In the genomic region with DNA sequence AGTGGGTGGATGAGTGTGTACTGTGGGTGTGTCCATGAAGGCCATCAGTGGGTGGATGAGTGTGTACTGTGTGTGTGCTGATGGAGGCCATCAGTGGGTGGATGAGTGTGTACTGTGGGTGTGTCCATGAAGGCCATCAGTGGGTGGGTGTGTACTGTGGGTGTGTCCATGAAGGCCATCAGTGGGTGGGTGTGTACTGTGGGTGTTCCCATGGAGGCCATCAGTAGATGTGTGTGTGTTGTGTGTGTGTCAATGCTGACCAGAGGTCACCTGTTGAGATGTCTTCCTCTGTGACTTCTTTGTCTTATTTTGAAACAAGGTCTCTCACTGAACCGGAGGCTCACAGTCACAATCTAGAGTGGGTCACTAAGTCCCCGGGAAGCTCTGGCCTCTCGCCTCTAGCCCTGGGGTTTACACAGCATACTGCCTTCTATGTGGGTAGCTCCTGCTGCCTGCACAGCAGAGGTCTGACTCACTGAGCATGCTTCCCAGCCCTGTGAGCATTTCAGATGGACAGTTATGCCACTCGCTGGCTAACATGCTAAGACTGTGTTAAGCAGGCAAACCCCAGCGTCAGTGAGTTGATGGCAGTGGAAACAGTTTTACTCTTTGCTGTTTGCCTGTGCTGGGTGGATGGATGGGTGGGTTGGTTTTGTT, we compare ENCODE assay signal across 21 mouse cellular contexts.
"Had no signal": no experiment of that assay in that cellular context is flagged by ENCODE, and none has a peak within 500 bp of the region (broad histone marks: within the 10 kb centered on the region; RNA-seq: fewer than 3 reads in every experiment).

No protein-coding gene starts in this region.

- ATAC-seq: liver, postnatal 0 days; midbrain, embryonic 13.5 days; midbrain, embryonic 16.5 days had no signal

- H3K9ac ChIP-seq: limb, embryonic 12.5 days; limb, embryonic 15.5 days; liver, embryonic 14.5 days; liver, postnatal 0 days; lung, embryonic 14.5 days; midbrain, embryonic 13.5 days; neural tube, embryonic 12.5 days; neural tube, embryonic 15.5 days had no signal

- H3K4me3 ChIP-seq: limb, embryonic 12.5 days; limb, embryonic 15.5 days; midbrain, embryonic 13.5 days; neural tube, embryonic 12.5 days; neural tube, embryonic 15.5 days had no signal

- H3K9me3 ChIP-seq: limb, embryonic 12.5 days; limb, embryonic 15.5 days; midbrain, embryonic 13.5 days; neural tube, embryonic 12.5 days; neural tube, embryonic 15.5 days had no signal

- H3K4me1 ChIP-seq: limb, embryonic 15.5 days; midbrain, embryonic 13.5 days; neural tube, embryonic 15.5 days had no signal

- H3K4me2 ChIP-seq: limb, embryonic 12.5 days; limb, embryonic 15.5 days; liver, embryonic 11.5 days; lung, embryonic 14.5 days; midbrain, embryonic 13.5 days; neural tube, embryonic 12.5 days; neural tube, embryonic 15.5 days had no signal

- H3K27me3 ChIP-seq: limb, embryonic 12.5 days; limb, embryonic 15.5 days; midbrain, embryonic 13.5 days; neural tube, embryonic 12.5 days; neural tube, embryonic 15.5 days had no signal

- DNase-seq: kidney, adult 9 months; kidney, postnatal 14 days; kidney, postnatal 4 days; left cerebral cortex, postnatal 4 days; liver, postnatal 0 days; lung, embryonic 14.5 days; right cerebral cortex, adult 18-20 months; right cerebral cortex, postnatal 14 days; spleen, adult 18-20 months; thymus, adult 2 months; thymus, postnatal 14 days; thymus, postnatal 4 days had no signal

- H3K36me3 ChIP-seq: limb, embryonic 12.5 days; limb, embryonic 15.5 days; midbrain, embryonic 13.5 days; neural tube, embryonic 12.5 days; neural tube, embryonic 15.5 days had no signal

- H3K27ac ChIP-seq: limb, embryonic 12.5 days; limb, embryonic 15.5 days; liver, embryonic 14.5 days; macrophage; midbrain, embryonic 13.5 days; neural tube, embryonic 12.5 days; neural tube, embryonic 15.5 days had no signal
